Comparison of ENCODE assay signal across 16 mouse cellular contexts in the genomic region with DNA sequence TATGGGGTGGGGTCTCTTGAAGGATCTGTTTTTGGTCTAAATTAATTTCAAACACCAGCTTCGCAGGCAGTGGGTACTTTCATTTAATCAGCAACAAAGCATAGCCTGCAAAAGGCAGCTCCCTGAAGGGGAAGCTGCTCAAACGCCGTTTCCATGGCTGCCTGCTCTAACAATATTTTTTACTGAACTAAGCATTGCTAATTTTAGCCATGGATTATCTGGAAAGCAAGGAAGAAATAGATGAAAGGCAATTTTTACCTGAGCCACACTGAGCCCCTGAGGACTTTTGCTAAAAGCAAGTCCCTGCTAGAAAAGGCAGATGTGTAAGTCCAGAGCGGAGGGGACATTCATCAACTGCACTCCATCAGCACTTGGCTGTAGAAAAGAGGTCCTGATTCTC.
DNase-seq lines count a peak whose midpoint lies in the region; ATAC-seq and TF ChIP-seq lines count a peak whose summit lies in the region.
"Had no signal": no experiment of that assay in that cellular context is flagged by ENCODE, and none has a peak within 500 bp of the region (broad histone marks: within the 10 kb centered on the region; RNA-seq: fewer than 3 reads in every experiment).

No protein-coding gene starts in this region.

- H3K4me3 ChIP-seq in forebrain, postnatal 0 days (ENCODE audit: low read depth, low read length): no peak overlapping the region
- H3K4me3 ChIP-seq in forebrain, embryonic 16.5 days (replicated peaks; ENCODE audit: low read length): no peak overlapping the region
- H3K4me3 ChIP-seq: erythroblast, embryonic 14.5 days; heart, adult 2 months; liver, embryonic 15.5 days had no signal

- H3K27me3 ChIP-seq in forebrain, postnatal 0 days (ENCODE audit: insufficient read depth, low read length): no peaks in the 10 kb centered on the region
- H3K27me3 ChIP-seq in forebrain, embryonic 16.5 days (replicated peaks; ENCODE audit: control insufficient read depth, insufficient read depth, low read length): no peaks in the 10 kb centered on the region
- H3K27me3 ChIP-seq: liver, embryonic 15.5 days had no signal

- H3K9me3 ChIP-seq in forebrain, postnatal 0 days (ENCODE audit: low read length): no peaks in the 10 kb centered on the region
- no peaks in the 10 kb centered on the region for H3K9me3 ChIP-seq in forebrain, embryonic 16.5 days (ENCODE audit: control insufficient read depth, low read length)
- H3K9me3 ChIP-seq: liver, embryonic 15.5 days had no signal

- ATAC-seq in forebrain, postnatal 0 days: peak; percentile 36; the same call in 1 of the 2 replicates
- ATAC-seq in forebrain, embryonic 16.5 days: no peak

- WGBS in forebrain, postnatal 0 days: 46% methylated on average over 4 of the region's 4 CpGs
- WGBS in forebrain, embryonic 16.5 days: 56% methylated on average over 4 of the region's 4 CpGs

- no peaks in the 10 kb centered on the region for H3K4me1 ChIP-seq in forebrain, postnatal 0 days (ENCODE audit: insufficient read depth)
- no peaks in the 10 kb centered on the region for H3K4me1 ChIP-seq in forebrain, embryonic 16.5 days (replicated peaks; ENCODE audit: control insufficient read depth, insufficient read depth, low read length)
- H3K4me1 ChIP-seq: liver, embryonic 15.5 days had no signal

- peak overlapping the region; percentile 21; the same call in 1 of the 2 replicates for H3K4me2 ChIP-seq in forebrain, postnatal 0 days (ENCODE audit: low read depth)
- H3K4me2 ChIP-seq in forebrain, embryonic 16.5 days (ENCODE audit: low read length): no peak overlapping the region
- H3K4me2 ChIP-seq: liver, embryonic 15.5 days had no signal

- TF ChIP-seq CTCF in forebrain, postnatal 0 days (IDR thresholded peaks at IDR 0.05; ENCODE audit: low read depth): no peak

- H3K36me3 ChIP-seq in forebrain, postnatal 0 days (ENCODE audit: insufficient read depth): no peaks in the 10 kb centered on the region
- H3K36me3 ChIP-seq in forebrain, embryonic 16.5 days (ENCODE audit: control insufficient read depth, insufficient read depth): no peaks in the 10 kb centered on the region
- H3K36me3 ChIP-seq: liver, embryonic 15.5 days had no signal

- DNase-seq in forebrain, postnatal 0 days: peak; percentile 61
- peak; percentile 21 to 40 for DNase-seq in frontal cortex, postnatal 36 days (ENCODE audit: low spot score in 2 of 2)
- DNase-seq in layer of hippocampus, postnatal 36 days: peak; percentile 5 to 9
- DNase-seq in right cerebral cortex, adult 2 months (ENCODE audit: low spot score in 2 of 2): peak; percentile 31 to 34
- DNase-seq in ovary, postnatal 36 days (ENCODE audit: low spot score): no peak
- no peak for DNase-seq in kidney, adult 18-20 months
- DNase-seq in cerebellum, postnatal 4 days (ENCODE audit: low spot score in 2 of 2): no peak
- DNase-seq: cerebellum, adult 18-20 months; embryo, embryonic 11 days; heart, adult 2 months; heart, postnatal 10 days; kidney, adult 9 months; lung, postnatal 4 days had no signal

- H3K27ac ChIP-seq in forebrain, postnatal 0 days (ENCODE audit: low read depth, low read length): peak overlapping the region; percentile 77
- no peak overlapping the region; the same call in 1 of the 2 replicates for H3K27ac ChIP-seq in forebrain, embryonic 16.5 days (ENCODE audit: low read length)
- H3K27ac ChIP-seq: heart, adult 2 months; liver, embryonic 15.5 days had no signal

- no peak overlapping the region for H3K9ac ChIP-seq in forebrain, postnatal 0 days
- H3K9ac ChIP-seq in forebrain, embryonic 16.5 days (replicated peaks; ENCODE audit: low read depth, low read length): no peak overlapping the region
- H3K9ac ChIP-seq: liver, embryonic 15.5 days had no signal

Comparison
In these comparisons a context has a peak if more than half of its experiments do, and no peak if none do; other contexts are left out.
1. DNase-seq: peak in forebrain, postnatal 0 days (single experiment), frontal cortex, postnatal 36 days (2 of 2), layer of hippocampus, postnatal 36 days (2 of 2) and right cerebral cortex, adult 2 months (2 of 2); none in ovary, postnatal 36 days (single experiment), kidney, adult 18-20 months (single experiment) and cerebellum, postnatal 4 days (0 of 2).